Mouse (Mus musculus) gastrocnemius, postnatal 14 days (tissue): ENCODE data around the gene Chrna3. TPM values are rescaled to one million over a fixed set of nuclear protein-coding genes. Genes with fewer than 3 reads are reported as not detected.

Experiments
- DNase-seq: peaks from one replicate; pipeline ENCODE4 v3.0.0; 2021; ENCODE audit warnings: mixed read lengths
- intact Hi-C: fragments of 180-260 bp; cut with DNase I; formaldehyde crosslinking; loops from one replicate; pipeline ENCODE4 v1.15.1; 2025; ENCODE audit warnings: low total_unique reads
- total RNA-seq, 2 experiments: library from RNA; stranded (reverse); gene quantifications; 2 replicates each; pipeline ENCODE4 v1.2.3; 2021

Gene Chrna3
- total RNA-seq, 2 experiments from 2014 or later, result not detected

- DNase-seq, result no peak
- intact Hi-C loops, result no loop called here
Observed at GRCm38 (mm10) chr9:55010588-55011350, 15.6 kb downstream of the Chrna3 start.

- intact Hi-C loops, result no loop called here
- no peak for DNase-seq
Observed at GRCm38 (mm10) chr9:55009692-55010091, 16.7 kb downstream of the Chrna3 start.

- intact Hi-C loops, result no loop called here
- DNase-seq, result no peak
Observed at GRCm38 (mm10) chr9:55003609-55004008, 22.8 kb downstream of the Chrna3 start.

GRCm38 (mm10) chr9:54995645-54996044, 30.7 kb downstream of the Chrna3 start:
- DNase-seq, result no peak
- intact Hi-C loops, result no loop called here

DNA sequence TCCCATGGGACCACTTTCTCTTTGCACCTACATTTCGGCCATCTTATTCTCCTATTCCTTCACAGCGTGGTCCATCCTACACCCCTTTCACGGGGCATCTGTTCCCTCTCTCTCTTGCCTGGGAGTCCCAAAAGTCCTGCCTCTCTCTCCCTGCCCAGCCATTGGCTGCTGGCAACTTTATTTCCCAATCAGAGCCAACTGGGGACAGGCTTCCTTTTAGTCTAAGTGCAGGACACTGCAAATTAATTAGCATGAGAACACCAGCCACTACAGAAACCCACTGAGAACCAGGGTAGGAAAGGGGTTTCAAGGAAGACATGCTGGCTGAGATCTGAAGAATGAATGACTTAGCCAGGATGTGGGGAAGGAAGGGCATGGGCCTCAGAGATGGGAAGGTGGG, 32.0 kb downstream of the Chrna3 start:
- intact Hi-C loops, result no loop called here
- no peak for DNase-seq

DNA sequence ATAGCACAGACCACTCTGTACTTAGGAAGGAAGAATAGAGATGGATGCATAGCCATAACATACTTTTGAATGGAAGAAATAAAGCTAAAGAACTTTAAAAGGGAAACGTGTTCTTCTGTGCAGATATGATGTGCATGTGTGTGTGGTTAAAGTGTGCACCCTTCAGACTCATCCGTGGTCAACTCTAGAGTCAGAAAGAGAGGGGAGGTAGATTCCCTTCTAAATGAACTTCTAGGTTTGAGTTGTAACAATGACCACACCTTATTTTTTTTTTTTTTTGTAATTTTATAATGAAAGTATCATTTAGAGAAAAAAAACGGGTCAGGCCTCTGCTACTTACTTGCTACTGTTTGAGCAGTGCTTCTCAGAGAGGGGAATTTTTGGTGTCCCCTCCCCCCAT, 36.0 kb downstream of the Chrna3 start:
- intact Hi-C loops, result no loop called here
- DNase-seq, result no peak

DNA sequence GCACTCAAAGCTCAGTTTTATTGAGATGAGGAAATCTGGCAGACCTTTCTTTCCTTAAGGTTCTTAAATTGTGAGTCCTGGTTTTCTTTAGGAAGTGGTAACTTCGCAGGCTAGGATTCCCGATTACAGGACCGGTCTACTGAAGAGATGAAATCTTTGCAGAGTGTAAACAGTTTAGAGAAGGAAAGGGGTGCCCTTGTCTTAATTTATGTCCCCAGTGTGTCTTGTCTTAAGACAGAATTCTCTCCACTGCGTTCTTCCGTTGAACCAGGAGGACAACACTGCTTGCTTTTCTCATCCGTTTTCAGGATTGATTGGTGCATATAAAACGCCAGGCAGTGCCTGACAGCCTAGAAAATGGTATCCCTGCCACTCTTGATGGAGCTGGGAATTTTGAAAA, 44.0 kb downstream of the Chrna3 start:
- no peak for DNase-seq
- intact Hi-C loops, result no loop called here

DNA sequence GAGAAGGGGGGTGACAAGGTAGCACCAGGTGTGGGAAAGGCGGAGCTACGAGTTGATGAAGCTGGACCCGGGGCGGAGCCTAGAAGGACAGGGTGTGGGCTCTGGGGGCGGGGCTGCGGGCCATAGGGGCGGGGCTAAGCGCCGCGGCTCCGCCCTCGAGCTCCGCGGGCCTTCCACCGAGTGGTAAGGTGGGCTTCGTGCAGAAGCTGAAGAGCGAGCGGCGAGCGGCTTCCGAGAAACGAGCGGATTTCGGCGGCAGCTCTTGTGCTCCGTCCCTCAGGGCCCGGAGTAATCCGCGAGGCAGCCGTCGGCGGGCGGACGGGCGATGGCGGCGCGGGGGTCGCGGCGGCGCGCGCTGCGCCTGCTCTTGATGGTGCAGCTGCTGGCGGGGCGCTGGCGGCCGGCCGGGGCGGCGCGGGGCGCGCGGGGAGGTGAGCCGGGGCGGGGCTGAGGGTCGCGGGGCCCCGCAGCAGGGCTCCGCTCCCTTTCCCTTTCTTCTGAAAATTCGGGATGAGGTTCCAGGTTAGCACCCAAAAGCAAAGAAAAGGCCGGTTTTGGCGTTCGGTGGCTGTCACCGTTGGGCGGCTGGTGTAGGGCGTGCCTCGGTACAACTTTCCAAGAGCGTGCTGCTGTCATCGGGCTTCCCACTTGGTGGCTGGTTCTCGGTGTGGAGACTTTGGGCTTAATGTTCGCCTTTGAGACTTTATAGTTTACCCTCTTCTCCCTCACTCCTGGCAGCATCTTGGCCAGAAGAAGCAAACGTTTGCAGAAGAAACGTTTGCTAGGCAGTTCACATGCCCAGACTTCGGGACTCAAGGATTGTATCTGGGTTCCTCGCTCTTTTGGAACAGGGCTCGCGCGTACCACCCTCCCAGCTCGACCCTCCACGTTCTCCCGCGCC, 44.8 kb downstream of the Chrna3 start:
- peak; percentile 10 for DNase-seq
- intact Hi-C loops, result no loop called here

DNA sequence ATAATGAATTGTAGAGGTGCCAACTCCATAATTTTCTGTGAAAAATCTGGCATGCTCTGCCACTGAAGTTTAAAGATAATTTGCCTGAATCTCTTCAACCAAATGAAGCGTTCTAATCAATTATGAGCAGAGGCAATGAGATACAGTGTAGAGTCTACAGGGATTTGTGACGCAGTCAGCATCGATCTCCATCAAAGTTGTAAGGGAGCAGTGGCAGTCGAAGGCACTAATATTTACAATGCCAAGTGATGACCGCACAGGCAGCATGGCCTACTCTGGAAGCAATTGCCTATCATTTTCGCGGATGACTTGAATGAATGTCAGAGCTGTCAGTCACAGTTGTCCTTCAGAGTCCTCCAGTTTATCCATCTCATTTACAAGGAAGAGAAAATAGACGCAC, 45.7 kb downstream of the Chrna3 start, which contains the start of gene Chrna5:
Gene Chrna5, plus strand, starts transcription at position 207 of the 400 bp plus-strand sequence.
- intact Hi-C loops, result no loop called here
- DNase-seq, result no peak

GRCm38 (mm10) chr9:54969972-54970637, 56.3 kb downstream of the Chrna3 start:
- no peak for DNase-seq
- intact Hi-C loops, result no loop called here

DNA sequence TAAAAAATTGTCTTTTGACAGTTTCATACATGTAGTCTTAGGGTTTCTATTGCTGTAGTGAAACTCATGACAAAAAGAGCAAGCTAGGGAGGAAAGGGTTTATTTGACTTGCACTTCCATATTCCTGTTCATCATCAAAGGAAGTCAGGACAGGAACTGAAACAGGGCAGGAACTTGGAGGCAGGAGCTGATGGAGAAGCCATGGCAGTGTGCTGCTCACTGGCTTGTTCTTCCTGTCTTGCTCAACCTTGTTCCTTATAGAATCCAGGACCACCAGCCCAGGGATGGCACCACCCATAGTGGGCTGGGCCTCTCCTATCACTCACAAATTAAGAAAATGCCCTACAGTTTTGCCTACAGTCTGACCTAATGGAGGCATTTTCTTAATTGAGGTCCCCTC, 62.7 kb downstream of the Chrna3 start:
- no peak for DNase-seq
- intact Hi-C loops, result no loop called here

DNA sequence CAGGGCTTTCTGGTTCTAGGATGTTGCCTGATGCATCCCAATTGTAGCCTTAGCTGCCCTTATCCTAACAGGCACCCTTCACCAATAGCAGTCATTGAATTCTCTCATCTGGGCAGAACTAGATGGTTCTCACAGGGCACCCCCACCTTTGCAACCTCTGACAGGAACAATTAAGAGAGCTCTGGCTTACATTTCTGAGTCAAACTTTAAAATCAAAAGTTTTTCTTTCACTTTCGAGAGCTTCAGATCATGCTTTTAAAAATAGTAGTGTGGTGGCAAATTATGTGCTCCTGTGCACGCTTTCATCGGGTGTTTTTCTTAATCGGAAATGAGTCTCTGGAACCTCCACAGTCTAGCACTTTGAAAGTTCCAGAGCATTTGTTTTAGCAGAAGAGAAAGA, 65.3 kb downstream of the Chrna3 start:
- intact Hi-C loops, result no loop called here
- no peak for DNase-seq

Other genes starting within 250 kb of the Chrna3 start
- gene Ireb2, start 162.8 kb downstream of the Chrna3 start, total RNA-seq, result 10 to 100 TPM; 25.7 to 27.5 TPM
- gene Hykk, start 109.3 kb downstream of the Chrna3 start, total RNA-seq, result 1 to 10 TPM; 1.2 to 1.7 TPM
- 100 to 1,000 TPM; 129 to 136 TPM for gene Psma4, start 75.8 kb downstream of the Chrna3 start, total RNA-seq
- not detected for gene AY074887, start 75.6 kb downstream of the Chrna3 start, total RNA-seq
- gene Chrna5, start 45.7 kb downstream of the Chrna3 start, total RNA-seq, result under 1 TPM in 1 of 2 experiments, not detected in 1; 0.12 TPM
- not detected for gene Chrnb4, start 22.2 kb upstream of the Chrna3 start, total RNA-seq
- 10 to 100 TPM; 21.5 to 24.1 TPM for gene Ube2q2, start 122.3 kb upstream of the Chrna3 start, total RNA-seq
- gene Fbxo22, start 182.4 kb upstream of the Chrna3 start, total RNA-seq, result 10 to 100 TPM; 18.5 to 21.1 TPM